Mouse (Mus musculus) cerebellum, adult 2 months (tissue): ENCODE data around the gene Slc25a23. TPM values are rescaled to one million over a fixed set of nuclear protein-coding genes. Genes with fewer than 3 reads are reported as not detected.
A peak's percentile ranks its signal among the peaks of the same experiment; 100 is the strongest.

Experiments
- DNase-seq, 2 experiments: peaks; one replicate each; pipeline ENCODE4 v3.0.0; 2021
- H3K27ac ChIP-seq: fragments of 200-500 bp; 2 replicates; pipeline ENCODE4 v1.5.1; 2012; ENCODE audit warnings: low read length, control low read depth, inconsistent platforms; ENCODE audit not compliant: insufficient read depth
- H3K27me3 ChIP-seq: fragments of 200-500 bp; 2 replicates; pipeline ENCODE4 v1.6.1; 2012; ENCODE audit warnings: inconsistent platforms, mild to moderate bottlenecking, low read length, moderate library complexity; ENCODE audit not compliant: control insufficient read depth, insufficient read depth
- H3K4me1 ChIP-seq: fragments of 200-500 bp; 2 replicates; pipeline ENCODE4 v1.6.1; 2011; ENCODE audit warnings: low read length; ENCODE audit not compliant: control insufficient read depth, insufficient read depth
- H3K4me3 ChIP-seq: fragments of 200-500 bp; replicated peaks from 2 replicates; pipeline ENCODE3; 2011; ENCODE audit warnings: mild to moderate bottlenecking, low read depth, low read length, control low read depth; ENCODE audit not compliant: insufficient read depth
- CTCF ChIP-seq: fragments of 200-500 bp; IDR thresholded peaks from 2 replicates; pipeline ENCODE4 v1.5.1; 2011; ENCODE audit warnings: low read depth, mild to moderate bottlenecking, control low read depth, low read length, moderate library complexity, borderline replicate concordance; ENCODE audit not compliant: insufficient read depth
- POLR2A ChIP-seq: fragments of 200-500 bp; IDR thresholded peaks from 2 replicates; pipeline ENCODE4 v1.6.1; 2011; ENCODE audit warnings: low read length, control low read depth, borderline replicate concordance; ENCODE audit not compliant: insufficient read depth
- WGBS: fragments of 180-500 bp; shearing (Covaris S2); methylation state at CpG from one replicate; pipeline ENCODE4 v1.1.7; 2018; 5-methylcytosine and 5-hydroxymethylcytosine counted together
- polyA plus RNA-seq: library from polyadenylated mRNA; depleted of rRNA; stranded (reverse); fragments of >200 nt; gene quantifications from 2 replicates; pipeline ENCODE4 v1.2.3, GENCODE M21; 2012

The Slc25a23 gene
- polyA plus RNA-seq, 1 experiment, result 178 TPM

DNA sequence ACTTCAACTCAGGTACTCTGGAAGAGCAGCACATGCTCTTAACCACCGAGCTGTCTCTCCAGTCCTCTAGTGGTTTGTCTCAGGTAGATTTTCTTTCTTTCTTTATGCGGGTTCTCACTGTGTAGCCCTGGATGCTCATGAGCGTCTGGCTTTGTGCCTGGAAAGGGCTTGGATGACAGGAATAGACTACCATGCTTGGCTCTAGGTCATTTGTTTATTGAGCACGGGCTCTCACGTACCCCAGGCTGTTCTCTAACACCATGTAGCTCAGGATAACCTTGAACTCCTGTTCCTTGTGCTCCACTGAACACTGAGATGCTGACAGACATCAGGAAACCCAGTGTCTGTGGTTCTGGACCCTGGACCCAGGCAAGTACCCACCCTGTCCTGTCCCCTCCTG is 22.8 kb upstream of the Slc25a23 start:
- 5% methylated on average over 5 of the region's 5 CpGs for WGBS
- DNase-seq, result peak; percentile 76 to 89
- TF ChIP-seq POLR2A (peak; percentile 33; the same call in 1 of the 2 replicates), CTCF (no peak)
- Histone ChIP-seq H3K27ac (peak overlapping the region; percentile 14; the same call in 1 of the 2 replicates), H3K4me1 (peaks cover 36% of the 10 kb centered on the region), H3K27me3 (no peaks in the 10 kb centered on the region), H3K4me3 (peak overlapping the region; percentile 6)

DNA sequence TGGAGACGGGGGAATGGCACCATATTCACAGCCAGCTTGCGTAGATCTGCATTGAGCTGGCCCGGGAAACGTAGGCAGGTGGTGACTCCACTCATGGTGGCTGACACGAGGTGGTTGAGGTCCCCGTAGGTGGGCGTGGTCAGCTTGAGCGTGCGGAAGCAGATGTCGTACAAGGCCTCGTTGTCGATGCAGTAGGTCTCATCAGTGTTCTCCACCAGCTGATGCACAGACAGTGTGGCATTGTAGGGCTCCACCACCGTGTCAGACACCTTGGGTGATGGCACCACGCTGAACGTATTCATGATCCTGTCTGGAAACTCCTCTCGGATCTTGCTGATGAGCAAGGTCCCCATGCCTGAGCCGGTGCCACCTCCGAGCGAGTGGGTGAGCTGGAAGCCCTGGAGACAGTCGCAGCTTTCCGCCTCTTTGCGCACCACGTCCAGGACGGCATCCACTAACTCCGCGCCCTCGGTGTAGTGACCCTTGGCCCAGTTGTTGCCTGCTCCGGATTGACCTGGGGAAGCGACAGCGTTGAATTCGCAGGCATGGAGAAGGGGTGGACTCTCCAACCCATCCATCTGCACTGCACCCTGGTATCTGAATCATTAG is 21.7 kb upstream of the Slc25a23 start:
- 71% methylated on average over 31 of the region's 31 CpGs for WGBS
- no peak for TF ChIP-seq CTCF
- TF ChIP-seq POLR2A, result 0 out of 2 replicates have a peak, but pooled peaks have one; percentile 13

DNA sequence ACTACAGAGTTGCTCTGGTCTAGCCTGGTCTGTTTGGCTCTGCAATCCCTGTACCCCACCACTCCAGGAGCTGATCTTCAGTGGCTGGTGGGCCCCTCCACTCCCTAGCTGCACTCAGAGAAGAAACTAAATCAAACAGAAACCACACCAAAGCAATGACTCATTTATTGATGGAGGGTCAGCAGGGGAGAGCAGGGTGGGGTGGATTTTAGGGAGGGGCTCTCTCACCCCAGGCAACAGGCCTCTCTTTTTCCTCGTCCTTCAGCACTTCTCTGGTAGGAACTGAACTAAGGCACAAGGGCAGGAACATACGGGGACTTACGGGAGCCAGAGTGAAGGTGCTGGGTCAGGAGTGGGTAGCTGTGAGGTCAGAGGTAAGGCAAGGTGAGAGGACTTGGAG is 20.3 kb upstream of the Slc25a23 start:
- 73% methylated on average over 3 of the region's 3 CpGs for WGBS

More for the DNA sequence above, 21.7 kb upstream of the Slc25a23 start:
- no peak overlapping the region for H3K4me3 ChIP-seq
- peaks cover 36% of the 10 kb centered on the region for H3K4me1 ChIP-seq
- peak in 1 of 2 experiments; percentile 52 for DNase-seq
- H3K27me3 ChIP-seq, result no peaks in the 10 kb centered on the region
- H3K27ac ChIP-seq, result peak overlapping the region; percentile 31; the same call in 1 of the 2 replicates

DNA sequence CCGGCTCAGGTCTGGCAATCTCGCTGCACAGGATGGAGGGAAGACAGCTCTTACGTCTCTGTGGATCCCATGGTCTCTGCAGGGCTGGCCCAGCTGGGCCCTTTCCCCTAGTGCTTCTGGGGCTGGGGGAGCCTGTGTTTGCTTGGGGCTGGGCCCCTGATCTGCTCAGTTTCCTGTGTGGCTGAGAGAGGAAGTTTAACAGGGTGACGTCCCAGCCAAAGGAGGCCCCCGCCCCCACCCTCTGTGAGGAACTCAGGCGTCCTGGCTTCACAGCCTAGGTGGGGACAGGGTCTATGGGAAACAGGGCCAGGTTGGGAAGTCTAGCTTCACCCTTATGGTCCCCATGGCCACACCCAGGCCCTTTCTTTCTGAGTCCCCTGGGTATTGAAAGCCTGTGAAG is 18.7 kb upstream of the Slc25a23 start, which contains the start of gene Dennd1c:
Dennd1c (minus strand) TSS at position 179 of the 400 bp plus-strand sequence.
- TF ChIP-seq CTCF (no peak), POLR2A (no peak)
- Histone ChIP-seq H3K4me3 (no peak within 1 kb of the TSS), H3K27me3 (no peaks in the 10 kb centered on the region), H3K27ac (no peak within 1 kb of the TSS), H3K4me1 (peaks cover 23% of the 10 kb centered on the region)
- 52% methylated on average over 6 of the region's 6 CpGs for WGBS
- DNase-seq, result no peak

More for the DNA sequence above, 20.3 kb upstream of the Slc25a23 start:
- Histone ChIP-seq H3K4me3 (no peak overlapping the region), H3K4me1 (peaks cover 34% of the 10 kb centered on the region), H3K27me3 (no peaks in the 10 kb centered on the region), H3K27ac (no peak overlapping the region)
- TF ChIP-seq CTCF (no peak), POLR2A (no peak)
- no peak for DNase-seq

DNA sequence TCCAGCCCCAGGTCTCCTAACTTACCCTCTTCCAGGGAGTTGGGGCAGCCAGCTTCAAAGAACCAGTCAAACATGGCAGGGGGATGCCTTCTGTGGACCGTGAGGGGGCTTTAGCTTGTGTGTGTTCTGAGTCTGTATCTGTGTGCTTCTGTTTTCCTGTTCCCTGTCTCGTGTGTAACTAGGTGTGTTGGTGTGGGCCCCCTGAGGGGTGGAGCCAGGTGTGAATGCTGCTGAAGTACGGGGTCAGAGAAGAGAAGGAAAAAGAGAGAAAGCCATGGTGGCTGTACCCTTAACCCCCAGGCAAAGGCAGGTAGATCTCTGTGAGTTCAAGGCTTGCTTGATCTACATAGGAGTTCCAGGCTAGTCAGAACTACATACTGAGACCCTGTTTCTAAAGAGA is 17.3 kb upstream of the Slc25a23 start:
- WGBS, result 78% methylated on average over 3 of the region's 3 CpGs
- TF ChIP-seq POLR2A, result no peak
- no peak for TF ChIP-seq CTCF
- Histone ChIP-seq H3K4me1 (peaks cover 23% of the 10 kb centered on the region), H3K4me3 (no peak overlapping the region), H3K27me3 (no peaks in the 10 kb centered on the region), H3K27ac (no peak overlapping the region)
- DNase-seq, result no peak

DNA sequence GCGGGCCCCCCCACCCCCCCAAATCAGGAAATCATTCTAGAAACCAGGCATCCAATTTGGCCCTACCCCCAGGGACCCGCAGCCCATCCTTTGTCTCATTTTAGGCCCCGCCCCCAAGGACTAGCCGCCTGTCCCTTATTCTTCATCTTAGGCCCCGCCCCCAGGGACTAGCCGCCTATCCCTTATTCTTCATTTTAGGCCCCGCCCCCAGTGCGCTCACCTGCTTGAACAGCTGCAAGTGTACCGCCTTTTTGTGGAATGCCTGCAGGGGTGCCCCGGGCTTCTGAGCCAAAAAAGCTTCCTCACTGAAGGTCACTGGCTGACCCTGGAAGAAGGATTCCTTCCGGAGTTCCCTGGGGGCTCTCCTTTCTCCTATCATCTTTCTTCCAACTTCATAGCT is 11.0 kb upstream of the Slc25a23 start:
- H3K27me3 ChIP-seq, result no peaks in the 10 kb centered on the region
- H3K4me3 ChIP-seq, result no peak overlapping the region
- 15% methylated on average over 11 of the region's 11 CpGs for WGBS
- TF ChIP-seq CTCF (no peak), POLR2A (no peak)
- H3K27ac ChIP-seq, result no peak overlapping the region
- no peak for DNase-seq
- no peaks in the 10 kb centered on the region; the same call in 1 of the 2 replicates for H3K4me1 ChIP-seq

DNA sequence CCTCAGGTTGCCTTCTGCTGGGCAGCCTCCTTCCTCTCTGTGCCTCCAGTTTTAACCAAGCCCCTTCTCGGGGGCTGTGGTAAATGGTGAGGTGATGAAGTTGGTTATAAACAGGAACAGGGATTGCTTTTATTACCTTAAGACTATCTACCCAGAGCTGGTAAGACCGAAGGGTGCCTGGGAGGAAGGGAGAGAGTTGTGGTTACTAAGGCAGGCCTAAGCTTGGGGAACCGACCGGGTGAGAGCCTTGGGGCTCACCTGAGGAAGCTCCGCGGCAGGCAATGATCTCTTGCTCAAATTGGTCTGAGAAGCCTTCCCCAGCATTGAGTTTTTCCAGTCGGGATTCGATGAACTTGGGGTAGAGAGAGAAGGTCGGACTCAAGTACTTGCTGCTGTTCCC is 10.6 kb upstream of the Slc25a23 start:
- Histone ChIP-seq H3K4me1 (no peaks in the 10 kb centered on the region; the same call in 1 of the 2 replicates), H3K27me3 (no peaks in the 10 kb centered on the region), H3K4me3 (no peak overlapping the region), H3K27ac (no peak overlapping the region)
- no peak for DNase-seq
- WGBS, result 27% methylated on average over 9 of the region's 9 CpGs
- TF ChIP-seq POLR2A (no peak), CTCF (no peak)

DNA sequence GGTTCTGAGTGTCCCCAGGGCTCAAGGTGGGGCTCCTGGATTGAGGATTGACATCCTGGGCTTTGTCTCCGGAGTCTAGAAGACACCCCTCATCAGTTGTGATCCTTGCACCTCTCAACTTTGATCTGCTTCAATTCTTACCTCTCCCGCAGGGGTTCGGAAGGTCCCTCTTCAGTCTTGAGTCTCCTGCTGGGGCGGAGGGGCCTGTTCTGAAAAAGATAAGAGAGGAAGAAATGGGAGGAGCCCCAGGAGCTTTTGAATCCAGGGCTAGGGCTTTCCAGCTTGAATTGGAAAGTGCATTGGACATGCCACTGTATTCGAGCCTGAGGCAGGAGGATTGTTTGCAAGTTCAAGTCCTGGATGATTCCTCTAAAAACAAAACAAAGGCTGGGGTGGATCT is 7.2 kb upstream of the Slc25a23 start:
- Histone ChIP-seq H3K4me3 (no peak overlapping the region), H3K27ac (no peak overlapping the region), H3K4me1 (peaks cover 3% of the 10 kb centered on the region; the same call in 1 of the 2 replicates), H3K27me3 (no peaks in the 10 kb centered on the region)
- WGBS, result 66% methylated on average over 5 of the region's 5 CpGs
- TF ChIP-seq POLR2A, result no peak
- no peak for TF ChIP-seq CTCF
- no peak for DNase-seq
